Mouse (Mus musculus) Patski (cell line): ENCODE data around the gene Psmc4. TPM values are rescaled to one million over a fixed set of nuclear protein-coding genes. Genes with fewer than 3 reads are reported as not detected.

Experiments
- ATAC-seq: fragments of 100-300 bp; one replicate; pipeline ENCODE4 v1.8.0; 2021
- CTCF ChIA-PET: fragments of 350-600 bp; sonication (Branson Sonifier 250); formaldehyde crosslinking; loops from one replicate; lab custom pipeline; 2022; ENCODE audit warnings: inconsistent platforms; lab: Charles Lee
- POLR2A ChIA-PET: fragments of 350-600 bp; sonication (Branson Sonifier 250); formaldehyde crosslinking; loops from one replicate; lab custom pipeline; 2022; ENCODE audit warnings: antibody characterized with exemption, inconsistent platforms; lab: Charles Lee
- DNase-seq: peaks from one replicate; pipeline ENCODE4 v3.0.0-alpha.2; 2011; ENCODE audit warnings: low read depth, low spot score
- H3K27me3 ChIP-seq: fragments of 371-371 bp; one replicate; pipeline ENCODE4 v1.5.1; 2021
- CTCF ChIP-seq: fragments of 100-300 bp; IDR thresholded peaks from one replicate; pipeline ENCODE4 v1.5.1; 2021
- in situ Hi-C: fragments of 300-500 bp; cut with MboI; formaldehyde crosslinking; loops from 3 replicates; pipeline ENCODE4 v1.11.1; 2018; ENCODE audit warnings: low pct_unique_long_range_greater_than_20kb, mixed read lengths
- polyA plus RNA-seq: library from polyadenylated mRNA; unstranded; gene quantifications from one replicate; pipeline ENCODE4 v1.2.3, GENCODE M21; 2021

Psmc4 gene
- polyA plus RNA-seq, 1 experiment from 2014 or later = 176 TPM

- TF ChIP-seq CTCF = no peak
Measured at GRCm38 (mm10) chr7:28053046-28053930, 3.4 kb upstream of the Psmc4 start.

DNA sequence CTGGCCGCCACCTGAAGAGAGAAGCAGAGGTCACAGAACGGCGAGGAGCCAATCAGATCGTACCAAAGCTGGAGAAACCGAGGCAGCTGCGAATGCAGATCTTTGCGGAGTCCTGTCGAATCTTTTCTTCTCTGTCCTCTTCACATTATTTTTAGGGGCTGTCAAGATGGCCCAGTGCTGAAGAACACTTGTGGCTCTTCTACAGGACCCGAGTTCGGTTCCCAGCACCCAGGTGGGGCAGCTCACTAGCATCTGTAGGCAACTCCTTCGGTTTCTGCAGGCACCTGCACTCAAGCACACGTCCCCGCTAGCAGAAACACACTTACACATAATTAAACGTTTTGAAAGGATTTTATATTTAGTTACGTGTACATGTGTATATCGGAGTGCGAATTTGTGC lies 683 bp upstream of the Psmc4 start:
- no peak for DNase-seq
- no peak for ATAC-seq
- no peak for TF ChIP-seq CTCF
- ChIA-PET POLR2A (no interaction called here), CTCF (interaction anchor here (0.7 to 1.6 kb wide), 3 partner anchors 37 to 51 kb away, joined by 3 to 5 read pairs (median 4); partner anchors contain the start of gene Zfp850)
- H3K27me3 ChIP-seq = peaks cover 17% of the 10 kb centered on the region
- in situ Hi-C loops = no loop called here

More at GRCm38 (mm10) chr7:28053046-28053930, 3.4 kb upstream of the Psmc4 start:
- CTCF ChIA-PET = no interaction called here
- POLR2A ChIA-PET = no interaction called here
- ATAC-seq (no peak), DNase-seq (no peak)
- in situ Hi-C loops = no loop called here
- peaks cover 27% of the 10 kb centered on the region for H3K27me3 ChIP-seq

GRCm38 (mm10) chr7:28044524-28044923 lies 5.4 kb downstream of the Psmc4 start:
- peak; percentile 75 for ATAC-seq
- CTCF ChIA-PET = no interaction called here
- H3K27me3 ChIP-seq = no peaks in the 10 kb centered on the region
- DNase-seq = peak; percentile 72
- POLR2A ChIA-PET = interaction anchor here (0.8 kb wide), 1 partner anchor 14 kb away, joined by 5 read pairs; no protein-coding TSS in a partner anchor
- no peak for TF ChIP-seq CTCF
- in situ Hi-C loops = no loop called here

DNA sequence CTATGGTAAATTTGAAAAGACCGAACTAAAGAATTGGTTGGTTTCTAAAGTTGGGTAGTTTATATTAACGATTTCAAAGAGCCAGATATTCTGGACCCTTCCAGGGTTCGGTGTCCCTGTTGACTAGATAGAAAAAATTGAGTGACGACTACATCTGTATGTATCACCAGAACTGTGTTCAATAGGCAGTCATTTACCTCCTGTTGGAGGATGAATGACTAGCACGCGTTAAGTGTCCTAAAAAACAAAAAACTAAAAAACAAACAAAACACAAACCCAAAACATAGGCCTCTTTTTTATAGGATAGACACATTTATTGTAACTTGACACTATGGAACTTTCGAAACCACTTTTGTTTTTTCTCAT lies 35.5 kb downstream of the Psmc4 start:
- in situ Hi-C loops = no loop called here
- ChIA-PET CTCF (no interaction called here), POLR2A (no interaction called here)
- no peak for ATAC-seq
- no peak for TF ChIP-seq CTCF
- H3K27me3 ChIP-seq = peaks cover 3% of the 10 kb centered on the region
- DNase-seq = no peak

GRCm38 (mm10) chr7:28013549-28014444 lies 36.1 kb downstream of the Psmc4 start, which contains the start of gene Zfp850:
Zfp850 (minus strand) TSS chr7:28014115.
- ATAC-seq (peak; percentile 82), DNase-seq (no peak)
- POLR2A ChIA-PET = interaction anchor here (0.5 kb wide), 1 partner anchor 15 kb away, joined by 3 read pairs; no protein-coding TSS in a partner anchor
- no peak for TF ChIP-seq CTCF
- CTCF ChIA-PET = interaction anchor here (0.9 to 1.1 kb wide), 2 partner anchors 9 to 37 kb away, joined by 3 read pairs; no protein-coding TSS in a partner anchor
- in situ Hi-C loops = no loop called here
- H3K27me3 ChIP-seq = peaks cover 3% of the 10 kb centered on the region

- ChIA-PET POLR2A (no interaction called here), CTCF (no interaction called here)
- in situ Hi-C loops = no loop called here
Measured at GRCm38 (mm10) chr7:28010271-28010670, 39.6 kb downstream of the Psmc4 start.

More at GRCm38 (mm10) chr7:28010271-28010670, 39.6 kb downstream of the Psmc4 start:
- no peak for TF ChIP-seq CTCF
- no peaks in the 10 kb centered on the region for H3K27me3 ChIP-seq
- no peak for ATAC-seq
- no peak for DNase-seq

Other genes with a start within 250 kb of the Psmc4 start
- 4.2 TPM for gene Zfp626, start 242.9 kb downstream of the Psmc4 start, polyA plus RNA-seq
- gene Zfp59, start 211.5 kb downstream of the Psmc4 start, polyA plus RNA-seq = 5.4 TPM
- gene Zfp607a, start 192.6 kb downstream of the Psmc4 start, polyA plus RNA-seq = 2.7 TPM
- gene Zfp974, start 120.6 kb downstream of the Psmc4 start, polyA plus RNA-seq = 8.1 TPM
- 9.2 TPM for gene Zfp780b, start 70.9 kb downstream of the Psmc4 start, polyA plus RNA-seq
- gene Zfp850, start 36.0 kb downstream of the Psmc4 start, polyA plus RNA-seq = 3.0 TPM
- gene Fcgbp, start 21.1 kb upstream of the Psmc4 start, polyA plus RNA-seq = 1.6 TPM
- 0.77 TPM for gene 9530053A07Rik, start 79.4 kb upstream of the Psmc4 start, polyA plus RNA-seq
- gene Fbl, start 119.6 kb upstream of the Psmc4 start, polyA plus RNA-seq = 134 TPM
- 26.5 TPM for gene Dyrk1b, start 129.4 kb upstream of the Psmc4 start, polyA plus RNA-seq
- 25.4 TPM for gene Eid2, start 217.8 kb upstream of the Psmc4 start, polyA plus RNA-seq
- gene Eid2b, start 227.6 kb upstream of the Psmc4 start, polyA plus RNA-seq = 11.7 TPM
- gene Selenov, start 241.1 kb upstream of the Psmc4 start, polyA plus RNA-seq = not detected